Mouse (Mus musculus): ENCODE measurements around the gene Slc12a1. TPM values are rescaled to one million over a fixed set of nuclear protein-coding genes. Genes with fewer than 3 reads are reported as not detected.

Slc12a1 gene
- polyA plus RNA-seq, 1 experiment: 0.01 TPM

- H3K27me3 ChIP-seq (ENCODE audit: control insufficient read depth, insufficient read depth, low read length): no peaks in the 10 kb centered on the region; the same call in 1 of the 2 replicates
- DNase-seq: peak; percentile 86
- TF ChIP-seq CTCF (IDR thresholded peaks at IDR 0.05; ENCODE audit: borderline replicate concordance, control insufficient read depth, extremely low read depth, insufficient read depth, low read length, poor library complexity) (no peak), POLR2A (IDR thresholded peaks at IDR 0.05; ENCODE audit: control insufficient read depth, extremely low read depth, insufficient read depth, low read length, poor library complexity) (0 out of 2 replicates have a peak, but pooled peaks have one; percentile 16)
- H3K27ac ChIP-seq (ENCODE audit: control insufficient read depth, insufficient read depth, low read length): peak within 1 kb of the TSS; percentile 1; the same call in 1 of the 2 replicates
- no peaks in the 10 kb centered on the region for H3K36me3 ChIP-seq (ENCODE audit: control insufficient read depth, insufficient read depth, low read length)
- WGBS: 2% methylated on average over 48 of the region's 48 CpGs
- H3K4me1 ChIP-seq (replicated peaks; ENCODE audit: control insufficient read depth, insufficient read depth, low read length): peaks cover 3% of the 10 kb centered on the region
- peak within 1 kb of the TSS; percentile 80 for H3K4me3 ChIP-seq (ENCODE audit: control insufficient read depth, insufficient read depth, low read length)
Observed at GRCm38 (mm10) chr2:125123477-125123852, 28.8 kb upstream of the Slc12a1 start, which contains the start of gene Myef2. Gene Myef2 (minus strand): TSS chr2:125123661.

- Histone ChIP-seq H3K4me3 (ENCODE audit: control insufficient read depth, insufficient read depth, low read length) (no peak overlapping the region), H3K36me3 (ENCODE audit: control insufficient read depth, insufficient read depth, low read length) (no peaks in the 10 kb centered on the region), H3K4me1 (replicated peaks; ENCODE audit: control insufficient read depth, insufficient read depth, low read length) (peaks cover 3% of the 10 kb centered on the region), H3K27ac (ENCODE audit: control insufficient read depth, insufficient read depth, low read length) (no peak overlapping the region), H3K27me3 (ENCODE audit: control insufficient read depth, insufficient read depth, low read length) (no peaks in the 10 kb centered on the region; the same call in 1 of the 2 replicates)
- no peak for DNase-seq
- no peak for TF ChIP-seq POLR2A (IDR thresholded peaks at IDR 0.05; ENCODE audit: control insufficient read depth, extremely low read depth, insufficient read depth, low read length, poor library complexity)
- no peak for TF ChIP-seq CTCF (IDR thresholded peaks at IDR 0.05; ENCODE audit: borderline replicate concordance, control insufficient read depth, extremely low read depth, insufficient read depth, low read length, poor library complexity)
- WGBS: 48% methylated on average over 4 of the region's 4 CpGs
Observed at GRCm38 (mm10) chr2:125125824-125126223, 26.5 kb upstream of the Slc12a1 start.

DNA sequence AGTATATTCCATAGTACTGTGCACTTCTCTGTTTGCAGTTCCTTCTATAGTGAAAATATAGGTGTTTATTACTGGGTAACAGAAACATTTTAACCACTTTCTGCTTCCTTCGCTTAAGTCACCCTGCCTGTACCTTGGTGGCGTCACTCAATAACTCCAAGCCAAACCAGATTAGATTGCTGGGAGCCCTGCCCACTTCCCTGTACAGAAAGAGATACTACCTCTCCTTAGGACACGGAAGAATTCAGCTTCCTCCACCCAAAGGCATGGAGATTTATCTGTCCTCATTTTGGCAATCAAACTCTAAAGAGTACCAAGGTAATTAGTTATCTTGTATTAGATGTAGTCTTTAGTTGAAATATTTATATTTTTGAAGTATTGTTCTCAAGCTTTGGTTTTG, 25.5 kb upstream of the Slc12a1 start:
- WGBS: 93% methylated on average over 3 of the region's 3 CpGs
- Histone ChIP-seq H3K4me3 (ENCODE audit: control insufficient read depth, insufficient read depth, low read length) (no peak overlapping the region), H3K4me1 (replicated peaks; ENCODE audit: control insufficient read depth, insufficient read depth, low read length) (peaks cover 3% of the 10 kb centered on the region), H3K36me3 (ENCODE audit: control insufficient read depth, insufficient read depth, low read length) (no peaks in the 10 kb centered on the region), H3K27me3 (ENCODE audit: control insufficient read depth, insufficient read depth, low read length) (no peaks in the 10 kb centered on the region; the same call in 1 of the 2 replicates), H3K27ac (ENCODE audit: control insufficient read depth, insufficient read depth, low read length) (no peak overlapping the region)
- TF ChIP-seq CTCF (IDR thresholded peaks at IDR 0.05; ENCODE audit: borderline replicate concordance, control insufficient read depth, extremely low read depth, insufficient read depth, low read length, poor library complexity) (no peak), POLR2A (IDR thresholded peaks at IDR 0.05; ENCODE audit: control insufficient read depth, extremely low read depth, insufficient read depth, low read length, poor library complexity) (no peak)
- no peak for DNase-seq

DNA sequence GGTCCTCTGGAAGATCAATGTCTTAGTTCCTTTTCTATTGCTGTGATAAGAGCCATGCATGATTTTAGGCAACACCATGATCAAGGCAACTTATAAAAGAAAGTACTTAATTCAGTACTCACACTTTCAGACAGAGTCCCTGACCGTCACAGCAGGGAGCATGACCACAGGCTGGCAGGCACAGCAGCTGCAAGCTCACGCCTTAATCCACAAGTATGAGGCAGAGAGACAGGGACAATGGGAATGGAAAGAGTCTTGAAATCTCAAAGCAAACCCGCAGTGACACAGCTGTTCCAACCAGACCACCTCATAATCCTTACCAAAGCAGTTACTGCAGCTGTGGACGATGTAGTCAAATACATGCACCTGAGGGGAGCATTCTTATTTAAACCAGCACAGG, 18.2 kb upstream of the Slc12a1 start:
- TF ChIP-seq CTCF (IDR thresholded peaks at IDR 0.05; ENCODE audit: borderline replicate concordance, control insufficient read depth, extremely low read depth, insufficient read depth, low read length, poor library complexity): no peak
- TF ChIP-seq POLR2A (IDR thresholded peaks at IDR 0.05; ENCODE audit: control insufficient read depth, extremely low read depth, insufficient read depth, low read length, poor library complexity): no peak
- peaks cover 6% of the 10 kb centered on the region; the same call in 1 of the 2 replicates for H3K4me1 ChIP-seq (replicated peaks; ENCODE audit: control insufficient read depth, insufficient read depth, low read length)
- no peak overlapping the region for H3K4me3 ChIP-seq (ENCODE audit: control insufficient read depth, insufficient read depth, low read length)
- no peak for DNase-seq
- no peak overlapping the region for H3K27ac ChIP-seq (ENCODE audit: control insufficient read depth, insufficient read depth, low read length)
- 52% methylated on average over 4 of the region's 4 CpGs for WGBS
- no peaks in the 10 kb centered on the region for H3K36me3 ChIP-seq (ENCODE audit: control insufficient read depth, insufficient read depth, low read length)
- no peaks in the 10 kb centered on the region; the same call in 1 of the 2 replicates for H3K27me3 ChIP-seq (ENCODE audit: control insufficient read depth, insufficient read depth, low read length)

DNA sequence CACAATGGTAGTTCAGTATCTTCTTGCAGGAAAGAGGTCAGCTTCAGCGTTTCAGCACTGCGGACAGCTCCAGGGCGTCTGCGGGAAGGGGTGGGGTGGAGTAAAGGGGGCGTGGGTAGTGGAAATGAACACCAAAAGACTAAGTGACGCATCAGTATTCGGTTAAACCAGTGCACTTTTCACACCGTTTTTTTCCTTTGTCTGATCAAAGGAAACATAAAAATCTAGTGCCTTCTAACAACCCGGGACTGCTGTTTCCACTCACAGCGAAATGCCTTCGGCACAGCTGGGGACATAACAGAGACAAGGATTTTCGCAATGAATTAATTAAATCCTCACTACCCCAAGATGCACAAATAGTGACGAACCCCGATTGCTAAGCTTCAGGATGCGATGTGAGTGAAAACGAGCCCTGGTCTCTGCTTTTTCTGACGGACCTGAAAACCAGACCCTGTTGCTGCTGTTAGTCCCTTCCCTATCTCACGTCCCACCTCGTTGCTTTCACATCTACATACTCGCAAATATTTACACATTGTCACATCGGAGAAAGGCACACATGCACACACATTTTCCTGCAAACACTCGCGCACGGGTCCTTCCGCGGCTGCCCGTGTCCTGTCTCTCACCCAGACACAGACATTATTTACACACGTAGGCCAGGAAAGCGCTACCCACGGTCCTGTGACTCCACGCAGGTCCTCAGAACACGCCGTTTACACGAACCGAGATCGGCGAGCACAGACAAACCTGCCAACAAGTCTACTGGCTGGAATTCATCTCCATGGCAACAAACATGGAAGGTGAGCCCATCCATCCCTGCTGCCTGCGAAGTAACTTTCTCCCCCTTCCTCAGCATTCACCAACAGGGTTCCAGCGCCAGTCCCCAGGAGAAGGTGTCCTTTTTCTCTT, 16.1 kb upstream of the Slc12a1 start, which contains the start of gene Ctxn2:
Gene Ctxn2 (plus strand): TSS at position 790 of the 909 bp plus-strand sequence.
- WGBS: 4% methylated on average over 39 of the region's 39 CpGs
- TF ChIP-seq CTCF (IDR thresholded peaks at IDR 0.05; ENCODE audit: borderline replicate concordance, control insufficient read depth, extremely low read depth, insufficient read depth, low read length, poor library complexity) (no peak), POLR2A (IDR thresholded peaks at IDR 0.05; ENCODE audit: control insufficient read depth, extremely low read depth, insufficient read depth, low read length, poor library complexity) (no peak)
- H3K4me1 ChIP-seq (replicated peaks; ENCODE audit: control insufficient read depth, insufficient read depth, low read length): peaks cover 6% of the 10 kb centered on the region; the same call in 1 of the 2 replicates
- DNase-seq: peak; percentile 85
- H3K4me3 ChIP-seq (ENCODE audit: control insufficient read depth, insufficient read depth, low read length): no peak within 1 kb of the TSS
- no peak within 1 kb of the TSS for H3K27ac ChIP-seq (ENCODE audit: control insufficient read depth, insufficient read depth, low read length)
- H3K36me3 ChIP-seq (ENCODE audit: control insufficient read depth, insufficient read depth, low read length): no peaks in the 10 kb centered on the region
- no peaks in the 10 kb centered on the region; the same call in 1 of the 2 replicates for H3K27me3 ChIP-seq (ENCODE audit: control insufficient read depth, insufficient read depth, low read length)

- Histone ChIP-seq H3K36me3 (ENCODE audit: control insufficient read depth, insufficient read depth, low read length) (no peaks in the 10 kb centered on the region), H3K27me3 (ENCODE audit: control insufficient read depth, insufficient read depth, low read length) (no peaks in the 10 kb centered on the region; the same call in 1 of the 2 replicates), H3K4me1 (replicated peaks; ENCODE audit: control insufficient read depth, insufficient read depth, low read length) (peaks cover 6% of the 10 kb centered on the region; the same call in 1 of the 2 replicates), H3K4me3 (ENCODE audit: control insufficient read depth, insufficient read depth, low read length) (no peak overlapping the region), H3K27ac (ENCODE audit: control insufficient read depth, insufficient read depth, low read length) (no peak overlapping the region)
- 45% methylated on average over 7 of the region's 7 CpGs for WGBS
- DNase-seq: no peak
- TF ChIP-seq POLR2A (IDR thresholded peaks at IDR 0.05; ENCODE audit: control insufficient read depth, extremely low read depth, insufficient read depth, low read length, poor library complexity) (no peak), CTCF (IDR thresholded peaks at IDR 0.05; ENCODE audit: borderline replicate concordance, control insufficient read depth, extremely low read depth, insufficient read depth, low read length, poor library complexity) (no peak)
Observed at GRCm38 (mm10) chr2:125136846-125137245, 15.5 kb upstream of the Slc12a1 start.

Data from thymus, adult 2 months (tissue).